Comparison of ENCODE assay signal across 7 mouse cellular contexts in the genomic region with DNA sequence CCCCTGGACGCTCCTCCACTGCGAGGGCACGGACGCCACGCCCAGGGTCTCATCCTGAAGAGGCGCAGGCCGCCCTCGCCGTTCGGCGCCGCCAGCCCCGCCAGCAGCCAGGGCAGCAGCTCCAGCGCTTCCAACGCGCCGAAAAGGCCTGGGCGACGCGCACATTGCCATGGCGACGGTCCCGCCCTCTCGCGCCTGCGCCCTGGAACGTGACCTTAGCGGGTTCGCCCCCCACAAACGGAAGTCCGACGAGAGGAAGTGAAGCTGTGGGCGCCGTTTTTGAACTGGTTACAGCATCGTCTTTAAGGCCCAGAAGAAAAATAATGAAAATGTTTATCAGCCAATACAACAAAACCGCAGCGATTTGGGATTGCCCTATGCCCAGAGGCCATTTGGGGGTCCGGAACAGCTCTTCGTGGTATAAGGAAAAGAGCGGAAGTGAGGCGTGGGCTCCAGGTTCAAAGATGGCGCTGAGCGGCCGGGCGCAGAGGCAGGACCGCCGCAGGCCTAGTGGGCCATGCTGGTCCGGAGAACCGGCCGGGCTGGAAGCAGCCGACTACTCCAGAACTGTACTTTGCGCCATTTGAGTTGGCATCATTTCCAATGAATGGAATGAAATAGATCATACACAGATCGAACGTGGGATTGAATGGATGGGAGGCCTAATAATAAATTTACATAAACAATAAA. TPM values are rescaled to one million over a fixed set of nuclear protein-coding genes. Genes with fewer than 3 reads are reported as not detected.
DNase-seq lines count a peak whose midpoint lies in the region; ATAC-seq lines count a peak whose summit lies in the region.

A gene (minus strand): TSS at position 183 of the 690 bp plus-strand sequence.

- peak; percentile 99 for DNase-seq in adrenal gland, postnatal 25 days
- DNase-seq in heart, adult 18-20 months: peak; percentile 97 to 99
- DNase-seq in kidney, adult 8-10 months: peak; percentile 97 to 98
- DNase-seq in spleen, postnatal 10 days (ENCODE audit: low spot score in 2 of 2): peak; percentile 98 to 99

- no peaks in the 10 kb centered on the region for H3K27me3 ChIP-seq in embryonic facial prominence, embryonic 12.5 days
- no peaks in the 10 kb centered on the region for H3K27me3 ChIP-seq in limb, embryonic 13.5 days
- 0 out of 2 replicates have a peak, but pooled peaks cover under 1% of the 10 kb centered on the region for H3K27me3 ChIP-seq in midbrain, embryonic 16.5 days (ENCODE audit: control insufficient read depth, insufficient read depth, low read depth, low read length)

- H3K9ac ChIP-seq in embryonic facial prominence, embryonic 12.5 days: peak within 1 kb of the TSS; percentile 72
- H3K9ac ChIP-seq in limb, embryonic 13.5 days: peak within 1 kb of the TSS; percentile 73
- peak within 1 kb of the TSS; percentile 75 for H3K9ac ChIP-seq in midbrain, embryonic 16.5 days (ENCODE audit: low read depth, low read length)

- H3K27ac ChIP-seq in embryonic facial prominence, embryonic 12.5 days: peak within 1 kb of the TSS; percentile 81
- peak within 1 kb of the TSS; percentile 77 for H3K27ac ChIP-seq in limb, embryonic 13.5 days
- peak within 1 kb of the TSS; percentile 98 for H3K27ac ChIP-seq in midbrain, embryonic 16.5 days (ENCODE audit: low read length)

- H3K9me3 ChIP-seq in embryonic facial prominence, embryonic 12.5 days: no peaks in the 10 kb centered on the region
- H3K9me3 ChIP-seq in limb, embryonic 13.5 days: no peaks in the 10 kb centered on the region
- H3K9me3 ChIP-seq in midbrain, embryonic 16.5 days (replicated peaks; ENCODE audit: control insufficient read depth, low read length, poor library complexity, severe bottlenecking): no peaks in the 10 kb centered on the region

- peaks cover 15% of the 10 kb centered on the region; the same call in 1 of the 2 replicates for H3K36me3 ChIP-seq in embryonic facial prominence, embryonic 12.5 days
- H3K36me3 ChIP-seq in limb, embryonic 13.5 days: peaks cover 16% of the 10 kb centered on the region
- no peaks in the 10 kb centered on the region for H3K36me3 ChIP-seq in midbrain, embryonic 16.5 days (ENCODE audit: control insufficient read depth, insufficient read depth, low read length)

- H3K4me3 ChIP-seq in embryonic facial prominence, embryonic 12.5 days: peak within 1 kb of the TSS; percentile 75
- peak within 1 kb of the TSS; percentile 79 for H3K4me3 ChIP-seq in limb, embryonic 13.5 days
- peak within 1 kb of the TSS; percentile 70 for H3K4me3 ChIP-seq in midbrain, embryonic 16.5 days (ENCODE audit: low read depth, low read length)

- H3K4me1 ChIP-seq in embryonic facial prominence, embryonic 12.5 days: no peaks in the 10 kb centered on the region
- peaks cover 11% of the 10 kb centered on the region; the same call in 1 of the 2 replicates for H3K4me1 ChIP-seq in limb, embryonic 13.5 days
- H3K4me1 ChIP-seq in midbrain, embryonic 16.5 days (ENCODE audit: control insufficient read depth, insufficient read depth, low read length): peaks cover 13% of the 10 kb centered on the region

- ATAC-seq in embryonic facial prominence, embryonic 12.5 days (ENCODE audit: insufficient number of reproducible peaks, insufficient read depth, low FRiP score, low TSS enrichment): peak; percentile 89
- peak; percentile 94 for ATAC-seq in limb, embryonic 13.5 days (ENCODE audit: low FRiP score, low read depth)
- peak; percentile 95 for ATAC-seq in midbrain, embryonic 16.5 days

- peak within 1 kb of the TSS; percentile 67 for H3K4me2 ChIP-seq in embryonic facial prominence, embryonic 12.5 days (replicated peaks)
- peak within 1 kb of the TSS; percentile 71 for H3K4me2 ChIP-seq in limb, embryonic 13.5 days (replicated peaks)
- peak within 1 kb of the TSS; percentile 62 for H3K4me2 ChIP-seq in midbrain, embryonic 16.5 days (ENCODE audit: low read length)

- 1% methylated on average over 54 of the region's 54 CpGs for WGBS in embryonic facial prominence, embryonic 12.5 days
- 2% methylated on average over 54 of the region's 54 CpGs for WGBS in limb, embryonic 13.5 days
- WGBS in midbrain, embryonic 16.5 days: 1% methylated on average over 49 of the region's 54 CpGs

RNA-seq across cellular contexts. Expression of the gene that starts here (rescaled TPM):
- total RNA-seq in adrenal gland, postnatal 25 days (2021): 18.5 and 26.6 TPM in 2 replicates
- polyA plus RNA-seq in embryonic facial prominence, embryonic 12.5 days (2016; fragmentation: Nextera tagmentation; extraction: Ambion mirVana): 43.9 and 46.0 TPM in 2 replicates
- 1 to 10 TPM; 6.3 to 6.8 TPM for total RNA-seq in heart, adult 18-20 months (2021)
- polyA plus RNA-seq in limb, embryonic 13.5 days (2015; fragmentation: Nextera tagmentation; extraction: Ambion mirVana): 40.4 and 42.5 TPM in 2 replicates
- polyA plus RNA-seq in midbrain, embryonic 16.5 days (2015; fragmentation: Nextera tagmentation; extraction: Ambion mirVana): 82.5 and 85.9 TPM in 2 replicates

Comparison
In these comparisons a context has a peak if more than half of its experiments do, and no peak if none do; other contexts are left out.
1. Peak in every context shown above with its lines: DNase-seq, ATAC-seq, H3K4me3 ChIP-seq and H3K27ac ChIP-seq.